Mouse (Mus musculus) megakaryocyte, adult 5-6 weeks (primary cell): Measurements from ENCODE around the gene Serpini2. TPM values are rescaled to one million over a fixed set of nuclear protein-coding genes. Genes with fewer than 3 reads are reported as not detected.

Experiments
- ATAC-seq: 2 replicates; pipeline ENCODE4 v1.8.0; 2016; ENCODE audit warnings: mild to moderate bottlenecking, inconsistent platforms; ENCODE audit not compliant: poor library complexity, severe bottlenecking
- total RNA-seq, 2 experiments: library from RNA; stranded (forward) in 1 of 2; stranded (reverse) in 1 of 2; fragments of 153-499, 151-499 nt in 1 of 2; fragments of 221-1000, 200-1000 nt in 1 of 2; gene quantifications; 2 replicates each; pipeline versions ENCODE4 v1.2.3 to v1.2.4; 2015 to 2017

Serpini2 gene
- total RNA-seq (2015) (not detected in 2 replicates), total RNA-seq (2017) (not detected in 2 replicates)

- no peak for ATAC-seq
These were observed at the start of gene Serpini2 for GRCm38 (mm10) chr3:75269978-75270377. Serpini2 (minus strand) TSS chr3:75270078.

GRCm38 (mm10) chr3:75308861-75309260 lies 39.0 kb upstream of the Serpini2 start:
- ATAC-seq, result no peak

- no peak for ATAC-seq
These were observed 38.4 kb upstream of the Serpini2 start for GRCm38 (mm10) chr3:75308228-75308627.

GRCm38 (mm10) chr3:75305584-75305983 lies 35.7 kb upstream of the Serpini2 start:
- no peak for ATAC-seq

GRCm38 (mm10) chr3:75304621-75305020 lies 34.7 kb upstream of the Serpini2 start:
- no peak for ATAC-seq

- ATAC-seq, result no peak
These were observed 31.2 kb upstream of the Serpini2 start for GRCm38 (mm10) chr3:75301072-75301471.

- ATAC-seq, result peak; percentile 73
These were observed 29.6 kb upstream of the Serpini2 start for GRCm38 (mm10) chr3:75299464-75299863.

- ATAC-seq, result no peak
These were observed 27.9 kb upstream of the Serpini2 start for GRCm38 (mm10) chr3:75297758-75298111.

GRCm38 (mm10) chr3:75297026-75297757 lies 27.3 kb upstream of the Serpini2 start:
- peak; percentile 37 for ATAC-seq

GRCm38 (mm10) chr3:75293243-75293642 lies 23.4 kb upstream of the Serpini2 start:
- peak; percentile 88 for ATAC-seq

GRCm38 (mm10) chr3:75277455-75277854 lies 7.6 kb upstream of the Serpini2 start:
- peak; percentile 51; the same call in 1 of the 2 replicates for ATAC-seq

- ATAC-seq, result no peak
These were observed 6.6 kb upstream of the Serpini2 start for GRCm38 (mm10) chr3:75276522-75276921.

GRCm38 (mm10) chr3:75275127-75275526 lies 5.2 kb upstream of the Serpini2 start:
- ATAC-seq, result no peak

GRCm38 (mm10) chr3:75259356-75259755 lies 10.5 kb downstream of the Serpini2 start:
- ATAC-seq, result no peak

- ATAC-seq, result no peak
These were observed 50.2 kb downstream of the Serpini2 start for GRCm38 (mm10) chr3:75219694-75220093.

GRCm38 (mm10) chr3:75219211-75219610 lies 50.7 kb downstream of the Serpini2 start:
- no peak for ATAC-seq

- ATAC-seq, result peak; percentile 92
These were observed 66.9 kb downstream of the Serpini2 start for GRCm38 (mm10) chr3:75202808-75203503.

Other genes with a start within 250 kb of the Serpini2 start
- not detected in 2 replicates for gene Zbbx, start 105.0 kb downstream of the Serpini2 start, total RNA-seq (2015)
- gene Zbbx, start 105.0 kb downstream of the Serpini2 start, total RNA-seq (2017), result not detected in 2 replicates
- gene Wdr49, start 212.1 kb upstream of the Serpini2 start, total RNA-seq (2015), result 0.14 TPM in 1 of 2 replicates, not detected in the other
- not detected in 2 replicates for gene Wdr49, start 212.1 kb upstream of the Serpini2 start, total RNA-seq (2017)